ENCODE assay signal across 11 mouse cellular contexts in the genomic region with DNA sequence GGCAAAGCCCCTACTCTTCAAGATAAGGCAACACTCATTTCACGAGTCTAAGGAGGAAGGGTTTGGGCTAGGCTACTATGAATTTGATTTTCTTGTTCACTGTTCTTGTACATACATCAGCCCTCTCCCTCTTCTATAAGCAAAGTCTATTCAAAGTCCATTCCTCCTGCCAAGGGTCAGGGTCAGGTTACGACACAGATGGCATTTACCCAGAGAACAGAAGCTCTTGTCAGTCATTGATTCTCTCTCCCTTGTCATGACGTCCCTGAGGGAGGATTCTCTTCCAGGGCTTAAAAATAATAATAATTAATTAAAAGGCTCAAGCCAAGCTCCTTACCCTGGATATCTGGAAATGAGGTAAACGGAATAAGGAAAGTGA.
DNase-seq lines count a peak whose midpoint lies in the region; ATAC-seq and TF ChIP-seq lines count a peak whose summit lies in the region.
"Had no signal": no experiment of that assay in that cellular context is flagged by ENCODE, and none has a peak within 500 bp of the region (broad histone marks: within the 10 kb centered on the region; RNA-seq: fewer than 3 reads in every experiment).

No protein-coding gene starts in this region.

- H3K36me3 ChIP-seq in heart, embryonic 13.5 days = no peaks in the 10 kb centered on the region
- H3K36me3 ChIP-seq in lung, embryonic 14.5 days (ENCODE audit: insufficient read depth) = no peaks in the 10 kb centered on the region
- H3K36me3 ChIP-seq in stomach, embryonic 14.5 days (ENCODE audit: control insufficient read depth, insufficient read depth, low read length) = no peaks in the 10 kb centered on the region
- H3K36me3 ChIP-seq: forebrain, embryonic 15.5 days had no signal

- H3K27me3 ChIP-seq in heart, embryonic 13.5 days (replicated peaks) = no peaks in the 10 kb centered on the region
- H3K27me3 ChIP-seq in lung, embryonic 14.5 days (ENCODE audit: insufficient read depth, low read length) = no peaks in the 10 kb centered on the region
- no peaks in the 10 kb centered on the region for H3K27me3 ChIP-seq in stomach, embryonic 14.5 days (ENCODE audit: control insufficient read depth, insufficient read depth, low read length)
- H3K27me3 ChIP-seq: forebrain, embryonic 15.5 days had no signal

- WGBS in heart, embryonic 13.5 days = 38% methylated on average over 4 of the region's 4 CpGs
- WGBS in lung, embryonic 14.5 days = 31% methylated on average over 4 of the region's 4 CpGs
- whole genome bisulfite sequencing in stomach, embryonic 14.5 days = 19% methylated on average over 4 of the region's 4 CpGs

- no peak for DNase-seq in heart, postnatal 4 days
- DNase-seq in lung, embryonic 14.5 days = no peak
- DNase-seq in lung, adult 18-20 months = no peak
- DNase-seq in gonadal fat pad, adult 2 months (ENCODE audit: low read depth) = peak; percentile 38
- no peak for DNase-seq in layer of hippocampus, adult 18-20 months (ENCODE audit: low spot score in 2 of 2)
- DNase-seq: adrenal gland, adult 8-10 months; thymus, postnatal 4 days had no signal

- H3K27ac ChIP-seq in heart, embryonic 13.5 days (replicated peaks) = peak overlapping the region; percentile 81
- H3K27ac ChIP-seq in lung, embryonic 14.5 days (ENCODE audit: low read depth) = no peak overlapping the region
- peak overlapping the region; percentile 2; the same call in 1 of the 2 replicates for H3K27ac ChIP-seq in stomach, embryonic 14.5 days (ENCODE audit: low read length)
- H3K27ac ChIP-seq: forebrain, embryonic 15.5 days had no signal

- H3K4me2 ChIP-seq in heart, embryonic 13.5 days = peak overlapping the region; percentile 38
- H3K4me2 ChIP-seq in lung, embryonic 14.5 days = no peak overlapping the region
- no peak overlapping the region for H3K4me2 ChIP-seq in stomach, embryonic 14.5 days (replicated peaks; ENCODE audit: low read depth, low read length)
- H3K4me2 ChIP-seq: forebrain, embryonic 15.5 days had no signal

- H3K9ac ChIP-seq in heart, embryonic 13.5 days = no peak overlapping the region
- no peak overlapping the region for H3K9ac ChIP-seq in lung, embryonic 14.5 days
- H3K9ac ChIP-seq in stomach, embryonic 14.5 days (replicated peaks; ENCODE audit: low read depth, low read length) = no peak overlapping the region
- H3K9ac ChIP-seq: forebrain, embryonic 15.5 days had no signal

- TF ChIP-seq CTCF in lung, embryonic 14.5 days (IDR thresholded peaks at IDR 0.05; ENCODE audit: low read depth) = no peak

- H3K9me3 ChIP-seq in heart, embryonic 13.5 days = no peaks in the 10 kb centered on the region
- no peaks in the 10 kb centered on the region for H3K9me3 ChIP-seq in lung, embryonic 14.5 days (ENCODE audit: low read depth, low read length)
- H3K9me3 ChIP-seq in stomach, embryonic 14.5 days (ENCODE audit: control insufficient read depth, low read depth, low read length) = no peaks in the 10 kb centered on the region
- H3K9me3 ChIP-seq: forebrain, embryonic 15.5 days had no signal

- peaks cover 20% of the 10 kb centered on the region for H3K4me1 ChIP-seq in heart, embryonic 13.5 days
- peaks cover 6% of the 10 kb centered on the region; the same call in 1 of the 2 replicates for H3K4me1 ChIP-seq in lung, embryonic 14.5 days (ENCODE audit: insufficient read depth)
- H3K4me1 ChIP-seq in stomach, embryonic 14.5 days (ENCODE audit: control insufficient read depth, insufficient read depth, low read length) = no peaks in the 10 kb centered on the region
- H3K4me1 ChIP-seq: forebrain, embryonic 15.5 days had no signal

- no peak for ATAC-seq in heart, embryonic 13.5 days (ENCODE audit: extremely low read depth, insufficient number of reproducible peaks, low FRiP score, low TSS enrichment)
- 0 out of 2 replicates have a peak, but pooled peaks have one; percentile 7 for ATAC-seq in lung, embryonic 14.5 days (ENCODE audit: insufficient read depth)
- no peak for ATAC-seq in stomach, embryonic 14.5 days (ENCODE audit: insufficient number of reproducible peaks, insufficient read depth, low FRiP score, low read depth)
- no peak for ATAC-seq in megakaryocyte progenitor cell, adult 5-6 weeks (replicated peaks; ENCODE audit: poor library complexity)

- no peak overlapping the region for H3K4me3 ChIP-seq in heart, embryonic 13.5 days
- no peak overlapping the region for H3K4me3 ChIP-seq in lung, embryonic 14.5 days (ENCODE audit: low read depth, low read length)
- H3K4me3 ChIP-seq in stomach, embryonic 14.5 days (ENCODE audit: low read depth, low read length) = no peak overlapping the region
- H3K4me3 ChIP-seq: forebrain, embryonic 15.5 days had no signal
